In genomic region chr13:37636363-37636762, GRCm38 (mm10) we compare ENCODE assay signal across 30 mouse cellular contexts.
"Had no signal": no experiment of that assay in that cellular context is flagged by ENCODE, and none has a peak within 500 bp of the region (broad histone marks: within the 10 kb centered on the region; RNA-seq: fewer than 3 reads in every experiment).

No protein-coding gene starts in this region.

- H3K9me3 ChIP-seq: limb, embryonic 15.5 days; liver, embryonic 12.5 days; liver, embryonic 13.5 days; liver, embryonic 15.5 days; lung, embryonic 15.5 days; midbrain, embryonic 12.5 days; midbrain, embryonic 13.5 days; midbrain, embryonic 15.5 days had no signal

- ATAC-seq: liver, embryonic 12.5 days; liver, postnatal 0 days; lung, postnatal 0 days; midbrain, embryonic 13.5 days; midbrain, embryonic 15.5 days; midbrain, embryonic 16.5 days had no signal

- H3K36me3 ChIP-seq: limb, embryonic 12.5 days; limb, embryonic 13.5 days; limb, embryonic 15.5 days; liver, embryonic 12.5 days; liver, embryonic 13.5 days; liver, embryonic 15.5 days; lung, embryonic 15.5 days; midbrain, embryonic 10.5 days; midbrain, embryonic 12.5 days; midbrain, embryonic 13.5 days; midbrain, embryonic 15.5 days; neural tube, embryonic 12.5 days; neural tube, embryonic 13.5 days had no signal

- H3K4me2 ChIP-seq: limb, embryonic 12.5 days; limb, embryonic 13.5 days; limb, embryonic 15.5 days; liver, embryonic 11.5 days; liver, embryonic 12.5 days; liver, embryonic 13.5 days; liver, embryonic 15.5 days; lung, embryonic 15.5 days; midbrain, embryonic 11.5 days; midbrain, embryonic 12.5 days; midbrain, embryonic 13.5 days; midbrain, embryonic 15.5 days; neural tube, embryonic 12.5 days; neural tube, embryonic 13.5 days had no signal

- H3K4me1 ChIP-seq: limb, embryonic 15.5 days; liver, embryonic 12.5 days; liver, embryonic 13.5 days; liver, embryonic 15.5 days; midbrain, embryonic 12.5 days; midbrain, embryonic 13.5 days; midbrain, embryonic 15.5 days had no signal

- H3K27me3 ChIP-seq: limb, embryonic 12.5 days; limb, embryonic 13.5 days; limb, embryonic 15.5 days; liver, embryonic 12.5 days; liver, embryonic 13.5 days; liver, embryonic 15.5 days; lung, embryonic 15.5 days; midbrain, embryonic 12.5 days; midbrain, embryonic 13.5 days; midbrain, embryonic 15.5 days; neural tube, embryonic 12.5 days; neural tube, embryonic 13.5 days had no signal

- H3K4me3 ChIP-seq: left cerebral cortex, adult 2 months; limb, embryonic 12.5 days; limb, embryonic 13.5 days; limb, embryonic 15.5 days; liver, embryonic 12.5 days; liver, embryonic 13.5 days; liver, embryonic 15.5 days; lung, embryonic 15.5 days; megakaryocyte, embryonic 14.5 days; midbrain, embryonic 10.5 days; midbrain, embryonic 12.5 days; midbrain, embryonic 13.5 days; midbrain, embryonic 15.5 days; neural tube, embryonic 12.5 days; neural tube, embryonic 13.5 days had no signal

- H3K27ac ChIP-seq: left cerebral cortex, adult 2 months; limb, embryonic 12.5 days; limb, embryonic 13.5 days; limb, embryonic 15.5 days; liver, embryonic 12.5 days; liver, embryonic 13.5 days; liver, embryonic 14.5 days; liver, embryonic 15.5 days; lung, embryonic 15.5 days; macrophage; midbrain, embryonic 10.5 days; midbrain, embryonic 12.5 days; midbrain, embryonic 13.5 days; midbrain, embryonic 15.5 days; neural tube, embryonic 12.5 days; neural tube, embryonic 13.5 days had no signal

- DNase-seq: left cerebral cortex, postnatal 4 days; liver, embryonic 13.5 days; liver, postnatal 0 days; lung, adult 18-20 months; lung, adult 2 months; lung, postnatal 10 days; lung, postnatal 14 days; lung, postnatal 36 days; lung, postnatal 4 days; midbrain, embryonic 14.5 days had no signal

- H3K9ac ChIP-seq: limb, embryonic 12.5 days; limb, embryonic 13.5 days; limb, embryonic 15.5 days; liver, embryonic 12.5 days; liver, embryonic 13.5 days; liver, embryonic 14.5 days; liver, embryonic 15.5 days; liver, postnatal 0 days; lung, embryonic 15.5 days; midbrain, embryonic 12.5 days; midbrain, embryonic 13.5 days; midbrain, embryonic 15.5 days; neural tube, embryonic 12.5 days; neural tube, embryonic 13.5 days had no signal
